Mouse (Mus musculus) heart, adult 2 months (tissue): ENCODE results near the gene Mrgpra4.

Source experiments
- EP300 ChIP-seq: fragments of 200-500 bp; IDR thresholded peaks from 2 replicates; pipeline ENCODE4 v1.6.1; 2011; ENCODE audit warnings: low read depth, low read length, control low read depth; ENCODE audit not compliant: insufficient read depth
- POLR2A ChIP-seq: fragments of 200-500 bp; IDR thresholded peaks from 2 replicates; pipeline ENCODE4 v1.6.1; 2011; ENCODE audit warnings: mild to moderate bottlenecking, low read depth, low read length, control low read depth; ENCODE audit not compliant: insufficient read depth

- no peak for TF ChIP-seq POLR2A
- no peak for TF ChIP-seq EP300
Observed at GRCm38 (mm10) chr7:48027497-48027896, 45.6 kb upstream of the Mrgpra4 start, which contains the start of gene Mrgprx1.
